ENCODE assay signal across 8 mouse cellular contexts in the genomic region with DNA sequence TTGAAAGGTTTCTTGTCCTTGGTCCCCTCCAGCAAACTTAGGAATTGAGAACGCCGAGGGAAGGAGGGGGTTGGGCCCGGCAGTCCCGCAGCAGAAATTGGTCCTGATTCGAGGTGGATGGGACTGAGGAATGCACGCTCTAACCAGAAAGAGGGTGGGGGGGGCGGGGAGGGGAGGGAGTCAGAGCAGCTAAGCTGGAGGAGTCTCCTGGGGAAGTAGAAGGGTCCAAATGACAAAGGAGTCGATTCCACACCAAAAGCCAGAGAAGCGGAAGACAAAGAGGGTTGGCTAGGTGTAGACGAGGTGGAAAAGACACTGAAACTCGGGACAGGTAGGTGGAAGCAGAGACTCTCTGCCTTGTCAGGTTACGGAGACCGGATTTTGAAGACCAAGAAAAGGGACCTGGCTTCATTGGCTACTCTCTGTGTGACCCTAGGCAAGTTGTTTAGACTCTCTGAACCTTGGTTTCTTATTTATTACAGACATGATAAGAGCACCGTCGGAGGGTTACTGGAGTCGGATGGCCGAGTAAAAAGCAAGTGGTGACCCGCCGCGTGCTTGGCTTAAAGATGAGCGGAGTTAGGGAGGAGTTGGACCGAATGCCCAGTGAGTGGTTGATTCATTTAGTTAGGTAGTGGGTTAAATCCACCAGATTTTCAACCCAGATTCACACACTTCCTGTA. TPM values are rescaled to one million over a fixed set of nuclear protein-coding genes. Genes with fewer than 3 reads are reported as not detected.
DNase-seq lines count a peak whose midpoint lies in the region; ATAC-seq and TF ChIP-seq lines count a peak whose summit lies in the region.

Gene Amotl2 (plus strand): TSS at position 192 of the 683 bp plus-strand sequence.

- no peak for ATAC-seq in lung, embryonic 14.5 days (ENCODE audit: insufficient read depth)
- ATAC-seq in heart, embryonic 11.5 days (replicated peaks; ENCODE audit: insufficient number of reproducible peaks, low FRiP score, low TSS enrichment) = no peak
- ATAC-seq in neural tube, embryonic 13.5 days (ENCODE audit: low read depth) = no peak
- no peak for ATAC-seq in monocyte, adult 5-6 weeks (replicated peaks; ENCODE audit: insufficient number of reproducible peaks, low FRiP score, low TSS enrichment, poor library complexity, severe bottlenecking)

- H3K9me3 ChIP-seq in lung, embryonic 14.5 days (ENCODE audit: low read depth, low read length) = no peaks in the 10 kb centered on the region
- H3K9me3 ChIP-seq in heart, embryonic 11.5 days (replicated peaks; ENCODE audit: control insufficient read depth, low read length) = no peaks in the 10 kb centered on the region
- H3K9me3 ChIP-seq in neural tube, embryonic 13.5 days = no peaks in the 10 kb centered on the region

- 6% methylated on average over 22 of the region's 22 CpGs for WGBS in lung, embryonic 14.5 days
- 2% methylated on average over 22 of the region's 22 CpGs for WGBS in heart, embryonic 11.5 days (ENCODE audit: insufficient replicate concordance)
- 2% methylated on average over 22 of the region's 22 CpGs for WGBS in neural tube, embryonic 13.5 days

- DNase-seq in lung, embryonic 14.5 days = no peak
- no peak for DNase-seq in lung, postnatal 14 days
- DNase-seq in left cerebral cortex, adult 8-10 months (ENCODE audit: low spot score in 2 of 2) = no peak
- no peak for DNase-seq in urinary bladder, postnatal 10 days (ENCODE audit: low spot score)

- H3K9ac ChIP-seq in lung, embryonic 14.5 days = peak within 1 kb of the TSS; percentile 98
- H3K9ac ChIP-seq in heart, embryonic 11.5 days (ENCODE audit: low read depth, low read length) = peak within 1 kb of the TSS; percentile 100
- H3K9ac ChIP-seq in neural tube, embryonic 13.5 days = peak within 1 kb of the TSS; percentile 100

- no peak for TF ChIP-seq CTCF in lung, embryonic 14.5 days (IDR thresholded peaks at IDR 0.05; ENCODE audit: low read depth)

- H3K36me3 ChIP-seq in lung, embryonic 14.5 days (ENCODE audit: insufficient read depth) = peaks cover 18% of the 10 kb centered on the region
- peaks cover 11% of the 10 kb centered on the region for H3K36me3 ChIP-seq in heart, embryonic 11.5 days (ENCODE audit: control insufficient read depth, insufficient read depth, low read length)
- peaks cover 14% of the 10 kb centered on the region for H3K36me3 ChIP-seq in neural tube, embryonic 13.5 days

- H3K27me3 ChIP-seq in lung, embryonic 14.5 days (ENCODE audit: insufficient read depth, low read length) = no peaks in the 10 kb centered on the region
- H3K27me3 ChIP-seq in heart, embryonic 11.5 days (ENCODE audit: control insufficient read depth, insufficient read depth, low read length) = no peaks in the 10 kb centered on the region
- H3K27me3 ChIP-seq in neural tube, embryonic 13.5 days = no peaks in the 10 kb centered on the region

- H3K4me2 ChIP-seq in lung, embryonic 14.5 days = peak within 1 kb of the TSS; percentile 78
- H3K4me2 ChIP-seq in heart, embryonic 11.5 days = peak within 1 kb of the TSS; percentile 69
- H3K4me2 ChIP-seq in neural tube, embryonic 13.5 days = peak within 1 kb of the TSS; percentile 99

- peak within 1 kb of the TSS; percentile 94 for H3K4me3 ChIP-seq in lung, embryonic 14.5 days (ENCODE audit: low read depth, low read length)
- peak within 1 kb of the TSS; percentile 86 for H3K4me3 ChIP-seq in brown adipose tissue, adult 24 weeks (ENCODE audit: insufficient read depth, low read depth, low read length)
- H3K4me3 ChIP-seq in heart, embryonic 11.5 days (ENCODE audit: low read depth, low read length) = peak within 1 kb of the TSS; percentile 90
- peak within 1 kb of the TSS; percentile 95 for H3K4me3 ChIP-seq in neural tube, embryonic 13.5 days

- peak within 1 kb of the TSS; percentile 100 for H3K27ac ChIP-seq in lung, embryonic 14.5 days (ENCODE audit: low read depth)
- H3K27ac ChIP-seq in brown adipose tissue, adult 24 weeks (replicated peaks; ENCODE audit: low read depth, low read length) = peak within 1 kb of the TSS; percentile 96
- H3K27ac ChIP-seq in heart, embryonic 11.5 days (ENCODE audit: low read depth, low read length) = peak within 1 kb of the TSS; percentile 99
- H3K27ac ChIP-seq in neural tube, embryonic 13.5 days (replicated peaks) = peak within 1 kb of the TSS; percentile 99

- peaks cover 38% of the 10 kb centered on the region for H3K4me1 ChIP-seq in lung, embryonic 14.5 days (ENCODE audit: insufficient read depth)
- peaks cover 15% of the 10 kb centered on the region for H3K4me1 ChIP-seq in brown adipose tissue, adult 24 weeks (ENCODE audit: control insufficient read depth, insufficient read depth, insufficient read length, low read length)
- peaks cover 46% of the 10 kb centered on the region for H3K4me1 ChIP-seq in heart, embryonic 11.5 days (ENCODE audit: control insufficient read depth, insufficient read depth, low read length)
- peaks cover 63% of the 10 kb centered on the region for H3K4me1 ChIP-seq in neural tube, embryonic 13.5 days (replicated peaks)

RNA-seq across cellular contexts. Expression of gene Amotl2, which starts in this region (rescaled TPM):
- 40.3 and 49.4 TPM in 2 replicates for polyA plus RNA-seq in lung, embryonic 14.5 days (2014; fragmentation: Nextera tagmentation; extraction: Ambion mirVana)
- polyA plus RNA-seq in brown adipose tissue, adult 24 weeks (2012; ENCODE audit: insufficient read depth, insufficient read length, missing spikeins) = 33.0 and 42.2 TPM in 2 replicates
- polyA plus RNA-seq in heart, embryonic 11.5 days (2014; fragmentation: Nextera tagmentation; extraction: Ambion mirVana) = 28.7 and 33.7 TPM in 2 replicates
- total RNA-seq in left cerebral cortex, adult 8-10 months (2022) = 10 to 100 TPM; 16.5 to 25.1 (median 18.6) TPM
- polyA plus RNA-seq in neural tube, embryonic 13.5 days (2015; fragmentation: Nextera tagmentation; extraction: Ambion mirVana) = 59.3 and 69.6 TPM in 2 replicates
- 1.9 TPM in 1 of 3 replicates, not detected in the others for total RNA-seq in monocyte, adult 5-6 weeks (2017)
